Mouse (Mus musculus): ENCODE results near the gene Dmrt1. TPM values are rescaled to one million over a fixed set of nuclear protein-coding genes. Genes with fewer than 3 reads are reported as not detected.

Dmrt1 gene
- polyA plus RNA-seq, 1 experiment from 2014 or later: not detected

GRCm38 (mm10) chr19:25574981-25575814, 69.8 kb downstream of the Dmrt1 start:
- H3K36me3 ChIP-seq: no peaks in the 10 kb centered on the region
- H3K27ac ChIP-seq: 0 out of 2 replicates have a peak overlapping the region, but pooled peaks have one; percentile 29
- 12% methylated on average over 17 of the region's 17 CpGs for WGBS
- H3K4me3 ChIP-seq: peak overlapping the region; percentile 34
- H3K9me3 ChIP-seq: no peaks in the 10 kb centered on the region
- H3K4me1 ChIP-seq (replicated peaks): peaks cover 21% of the 10 kb centered on the region
- peaks cover 64% of the 10 kb centered on the region for H3K27me3 ChIP-seq (ENCODE audit: insufficient read depth, poor library complexity, severe bottlenecking)
- peak; percentile 33 for DNase-seq (ENCODE audit: low spot score)

DNA sequence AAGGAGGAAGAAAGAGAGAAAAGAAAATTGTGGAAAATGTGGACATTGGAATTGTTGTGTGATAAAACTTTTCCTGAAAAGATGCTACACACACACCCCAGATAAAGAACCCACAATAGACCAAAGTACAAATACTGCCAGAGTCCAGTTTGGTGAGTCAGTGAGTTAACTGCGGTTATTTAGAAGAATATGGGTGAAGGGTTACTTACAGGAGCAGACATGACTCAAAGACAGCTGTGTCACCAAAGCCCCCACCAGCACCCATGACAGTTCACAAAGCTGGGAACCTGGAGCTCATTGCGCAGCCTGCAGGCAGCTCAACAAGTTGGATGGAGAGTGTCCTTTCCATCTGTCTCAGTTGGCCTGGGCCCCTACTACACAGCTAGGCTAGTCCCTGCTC, 72.9 kb downstream of the Dmrt1 start:
- no peaks in the 10 kb centered on the region for H3K9me3 ChIP-seq
- H3K27ac ChIP-seq: no peak overlapping the region
- 97% methylated on average over 2 of the region's 2 CpGs for WGBS
- peaks cover 21% of the 10 kb centered on the region for H3K4me1 ChIP-seq (replicated peaks)
- H3K27me3 ChIP-seq (ENCODE audit: insufficient read depth, poor library complexity, severe bottlenecking): peaks cover 35% of the 10 kb centered on the region
- H3K36me3 ChIP-seq: no peaks in the 10 kb centered on the region
- DNase-seq (ENCODE audit: low spot score): no peak
- no peak overlapping the region for H3K4me3 ChIP-seq

GRCm38 (mm10) chr19:25579440-25579839, 74.0 kb downstream of the Dmrt1 start:
- H3K4me3 ChIP-seq: no peak overlapping the region
- WGBS: 91% methylated on average over 2 of the region's 2 CpGs

DNA sequence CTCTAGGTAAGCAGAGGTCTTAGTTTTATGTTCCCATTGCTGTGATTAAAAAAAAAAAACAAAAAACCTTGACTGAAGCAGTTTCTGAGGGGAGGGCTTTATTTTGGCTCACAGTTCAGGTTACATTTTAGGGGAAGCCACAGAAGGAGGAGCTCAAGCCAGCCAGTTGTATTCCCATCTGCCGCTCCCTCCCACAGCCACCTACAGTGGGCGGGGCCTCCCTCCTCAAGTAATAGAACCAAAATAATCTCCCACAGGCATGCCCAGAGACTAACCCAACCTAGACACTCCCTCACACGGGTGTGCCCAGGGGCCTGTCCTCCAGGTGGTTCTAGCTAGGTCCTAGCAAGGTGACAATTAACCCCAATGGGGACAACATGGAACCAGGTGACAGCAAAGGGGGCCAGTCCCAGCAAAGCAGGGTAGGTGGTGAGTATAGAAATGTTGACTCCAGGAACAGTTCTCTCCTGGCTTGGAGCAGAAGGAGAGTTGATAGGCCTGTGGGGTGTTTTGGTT, 92.4 kb downstream of the Dmrt1 start:
- 0 out of 2 replicates have a peak, but pooled peaks cover under 1% of the 10 kb centered on the region for H3K4me1 ChIP-seq (replicated peaks)
- no peak for DNase-seq (ENCODE audit: low spot score)
- H3K4me3 ChIP-seq: no peak overlapping the region
- no peaks in the 10 kb centered on the region for H3K9me3 ChIP-seq
- WGBS: 69% methylated on average over 3 of the region's 3 CpGs
- peaks cover 83% of the 10 kb centered on the region for H3K27me3 ChIP-seq (ENCODE audit: insufficient read depth, poor library complexity, severe bottlenecking)
- H3K36me3 ChIP-seq: no peaks in the 10 kb centered on the region
- H3K27ac ChIP-seq: no peak overlapping the region

More at GRCm38 (mm10) chr19:25579440-25579839, 74.0 kb downstream of the Dmrt1 start:
- Histone ChIP-seq H3K4me1 (replicated peaks) (peaks cover 18% of the 10 kb centered on the region), H3K27me3 (ENCODE audit: insufficient read depth, poor library complexity, severe bottlenecking) (peaks cover 30% of the 10 kb centered on the region), H3K9me3 (no peaks in the 10 kb centered on the region), H3K27ac (no peak overlapping the region), H3K36me3 (no peaks in the 10 kb centered on the region)
- no peak for DNase-seq (ENCODE audit: low spot score)

- Histone ChIP-seq H3K4me1 (replicated peaks) (0 out of 2 replicates have a peak, but pooled peaks cover 4% of the 10 kb centered on the region), H3K27ac (no peak overlapping the region), H3K4me3 (no peak overlapping the region), H3K27me3 (ENCODE audit: insufficient read depth, poor library complexity, severe bottlenecking) (peaks cover 83% of the 10 kb centered on the region), H3K9me3 (no peaks in the 10 kb centered on the region), H3K36me3 (no peaks in the 10 kb centered on the region)
- no peak for DNase-seq (ENCODE audit: low spot score)
- 23% methylated on average over 4 of the region's 4 CpGs for WGBS
Measured at GRCm38 (mm10) chr19:25598626-25599025, 93.2 kb downstream of the Dmrt1 start.

DNA sequence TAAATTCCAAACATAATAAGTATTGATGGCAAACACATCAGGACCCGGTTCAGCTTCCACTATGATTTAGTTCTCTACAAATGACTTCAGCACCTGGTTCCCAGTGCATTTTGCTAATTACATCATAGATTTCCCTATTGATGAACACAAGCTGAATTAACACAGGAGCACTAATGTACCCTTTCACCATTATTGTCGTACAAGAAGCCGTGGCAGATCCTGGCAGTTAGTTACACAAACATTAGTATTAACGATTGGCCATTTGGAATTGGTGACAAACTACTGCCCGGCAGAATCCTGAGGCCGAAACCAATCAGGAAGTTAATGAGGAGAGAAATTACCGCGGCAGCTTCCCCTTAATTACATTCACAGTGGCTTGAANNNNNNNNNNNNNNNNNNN, 96.5 kb downstream of the Dmrt1 start:
- H3K4me1 ChIP-seq (replicated peaks): peaks cover 26% of the 10 kb centered on the region
- H3K9me3 ChIP-seq: no peaks in the 10 kb centered on the region
- H3K36me3 ChIP-seq: no peaks in the 10 kb centered on the region
- H3K27ac ChIP-seq: no peak overlapping the region
- H3K4me3 ChIP-seq: no peak overlapping the region
- peaks cover 99% of the 10 kb centered on the region for H3K27me3 ChIP-seq (ENCODE audit: insufficient read depth, poor library complexity, severe bottlenecking)
- 14% methylated on average over 8 of the region's 8 CpGs for WGBS
- no peak for DNase-seq (ENCODE audit: low spot score)

DNA sequence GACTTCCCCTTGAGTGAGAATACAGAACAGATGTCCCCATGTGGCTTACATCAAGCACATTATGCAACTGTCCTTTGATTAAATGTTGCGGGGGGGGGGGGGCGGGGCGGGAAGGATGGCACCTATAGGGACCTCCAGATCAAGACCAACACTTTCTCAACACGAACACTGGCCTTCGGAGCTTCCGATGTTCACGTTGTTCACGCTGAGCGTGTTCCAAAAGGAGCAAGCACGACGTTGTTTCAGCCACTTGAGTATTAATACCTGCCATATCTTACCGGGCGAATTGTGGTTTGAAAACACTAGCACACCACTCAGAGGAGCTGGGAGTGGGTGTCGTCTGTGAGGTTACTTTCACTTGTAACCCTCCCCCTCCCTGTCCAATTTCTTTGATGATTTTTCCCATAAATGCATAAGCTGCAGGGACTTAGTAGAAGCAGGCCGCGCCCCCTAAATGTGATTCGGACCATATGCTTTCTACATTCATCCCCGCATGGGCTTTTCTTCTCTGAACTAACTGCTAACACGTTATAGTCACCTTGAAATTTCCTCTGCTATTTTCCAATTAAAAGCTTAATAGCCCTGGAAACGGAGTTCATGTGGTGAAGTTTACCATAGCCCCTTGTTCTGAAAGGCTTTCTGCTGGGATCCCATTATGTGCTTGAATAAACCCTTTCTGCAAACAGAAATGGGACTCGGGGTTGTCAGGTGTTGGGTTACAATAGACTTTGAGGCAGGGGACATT, 102.2 kb downstream of the Dmrt1 start:
- no peak overlapping the region for H3K27ac ChIP-seq
- H3K9me3 ChIP-seq: no peaks in the 10 kb centered on the region
- H3K27me3 ChIP-seq (ENCODE audit: insufficient read depth, poor library complexity, severe bottlenecking): peaks cover 100% of the 10 kb centered on the region
- under 1% methylated on average over 21 of the region's 21 CpGs for WGBS
- peaks cover 50% of the 10 kb centered on the region for H3K4me1 ChIP-seq (replicated peaks)
- peak; percentile 32 for DNase-seq (ENCODE audit: low spot score)
- no peaks in the 10 kb centered on the region for H3K36me3 ChIP-seq
- no peak overlapping the region for H3K4me3 ChIP-seq

GRCm38 (mm10) chr19:25608206-25608580, 102.8 kb downstream of the Dmrt1 start:
- Histone ChIP-seq H3K27ac (no peak overlapping the region), H3K4me1 (replicated peaks) (peaks cover 46% of the 10 kb centered on the region), H3K4me3 (no peak overlapping the region), H3K36me3 (no peaks in the 10 kb centered on the region), H3K27me3 (ENCODE audit: insufficient read depth, poor library complexity, severe bottlenecking) (peaks cover 100% of the 10 kb centered on the region), H3K9me3 (no peaks in the 10 kb centered on the region)
- DNase-seq (ENCODE audit: low spot score): no peak
- 2% methylated on average over 7 of the region's 7 CpGs for WGBS

DNA sequence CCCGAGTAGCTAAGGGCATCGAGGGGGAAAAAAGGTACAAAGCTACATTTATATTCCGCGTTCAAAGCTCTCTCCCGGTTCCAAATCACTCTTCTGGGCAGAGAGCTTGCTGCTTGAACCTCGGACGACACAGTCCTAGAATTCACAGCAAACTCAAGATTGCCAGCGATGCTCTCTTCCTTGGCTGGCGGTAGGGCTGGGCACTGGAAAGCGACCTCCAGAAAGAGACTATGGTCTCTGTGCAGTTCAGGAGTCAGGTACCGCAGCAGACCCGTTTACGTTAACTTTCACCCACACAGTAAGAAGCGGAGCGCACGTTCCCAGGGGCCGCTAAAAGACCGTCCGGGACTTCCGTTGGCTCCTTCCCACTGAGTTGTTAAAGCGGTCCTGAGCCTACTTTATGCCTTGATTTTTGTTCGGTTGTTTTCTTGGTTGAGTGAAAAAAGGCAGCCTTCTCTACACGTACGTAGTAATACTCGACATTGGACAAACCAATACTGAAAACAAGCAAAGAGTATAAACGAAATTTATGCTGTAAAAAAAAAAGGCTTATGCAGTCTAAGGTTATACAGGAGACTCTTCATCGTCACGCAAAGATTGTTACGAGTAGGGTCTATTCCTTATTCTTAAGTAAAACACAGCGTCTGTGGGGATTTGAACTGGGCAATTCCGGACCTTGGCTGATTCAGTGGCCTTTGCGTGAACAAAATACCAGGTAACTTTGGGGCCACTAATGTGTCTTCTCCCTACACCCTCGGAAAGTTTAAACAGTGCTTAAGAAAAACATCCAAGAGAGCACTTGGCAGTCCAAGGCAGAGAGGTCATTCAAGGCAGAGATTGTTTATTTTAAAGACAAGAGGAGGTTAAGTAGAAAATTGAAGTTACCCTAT, 103.8 kb downstream of the Dmrt1 start:
- Histone ChIP-seq H3K4me3 (no peak overlapping the region), H3K27me3 (ENCODE audit: insufficient read depth, poor library complexity, severe bottlenecking) (peaks cover 100% of the 10 kb centered on the region), H3K36me3 (no peaks in the 10 kb centered on the region), H3K4me1 (replicated peaks) (peaks cover 46% of the 10 kb centered on the region), H3K27ac (no peak overlapping the region), H3K9me3 (no peaks in the 10 kb centered on the region)
- WGBS: under 1% methylated on average over 33 of the region's 33 CpGs
- DNase-seq (ENCODE audit: low spot score): peak; percentile 53

GRCm38 (mm10) chr19:25610015-25610410, 104.6 kb downstream of the Dmrt1 start, which contains the start of gene Dmrt3:
Dmrt3 (plus strand) TSS chr19:25610301.
- H3K27ac ChIP-seq: peak within 1 kb of the TSS; percentile 18; the same call in 1 of the 2 replicates

GRCm38 (mm10) chr19:25610411-25611111, 105.1 kb downstream of the Dmrt1 start:
- peaks cover 100% of the 10 kb centered on the region for H3K27me3 ChIP-seq (ENCODE audit: insufficient read depth, poor library complexity, severe bottlenecking)
- peaks cover 36% of the 10 kb centered on the region for H3K4me1 ChIP-seq (replicated peaks)
- H3K27ac ChIP-seq: peak overlapping the region; percentile 18; the same call in 1 of the 2 replicates
- DNase-seq (ENCODE audit: low spot score): peak; percentile 66
- under 1% methylated on average over 66 of the region's 71 CpGs for WGBS
- H3K4me3 ChIP-seq: peak overlapping the region; percentile 52
- H3K36me3 ChIP-seq: no peaks in the 10 kb centered on the region
- H3K9me3 ChIP-seq: no peaks in the 10 kb centered on the region

More at GRCm38 (mm10) chr19:25610015-25610410, 104.6 kb downstream of the Dmrt1 start, which contains the start of gene Dmrt3:
- DNase-seq (ENCODE audit: low spot score): no peak
- WGBS: under 1% methylated on average over 29 of the region's 29 CpGs
- H3K27me3 ChIP-seq (ENCODE audit: insufficient read depth, poor library complexity, severe bottlenecking): peaks cover 100% of the 10 kb centered on the region
- peak within 1 kb of the TSS; percentile 52 for H3K4me3 ChIP-seq
- H3K9me3 ChIP-seq: no peaks in the 10 kb centered on the region
- H3K4me1 ChIP-seq (replicated peaks): peaks cover 42% of the 10 kb centered on the region
- no peaks in the 10 kb centered on the region for H3K36me3 ChIP-seq

All from hindbrain, embryonic 10.5 days (tissue).